Mouse (Mus musculus): ENCODE measurements around the gene Pglyrp1.

- TF ChIP-seq CTCF (IDR thresholded peaks at IDR 0.05; ENCODE audit: control insufficient read depth, insufficient read depth, insufficient replicate concordance, low read depth, low read length) (no peak), POLR2A (IDR thresholded peaks at IDR 0.05; ENCODE audit: control insufficient read depth, low read depth, low read length) (peak; percentile 53)
Measured at GRCm38 (mm10) chr7:18910241-18910831, 39.2 kb downstream of the Pglyrp1 start, which contains the start of gene Ccdc61.
